Mouse (Mus musculus): ENCODE measurements at regions not wholly inside any gene's neighbourhood (a gene's known extent, or its start where the extent isn't known, plus 50 kb on each side); places are given as distances from the start of the nearest gene placed in this dataset.

DNA sequence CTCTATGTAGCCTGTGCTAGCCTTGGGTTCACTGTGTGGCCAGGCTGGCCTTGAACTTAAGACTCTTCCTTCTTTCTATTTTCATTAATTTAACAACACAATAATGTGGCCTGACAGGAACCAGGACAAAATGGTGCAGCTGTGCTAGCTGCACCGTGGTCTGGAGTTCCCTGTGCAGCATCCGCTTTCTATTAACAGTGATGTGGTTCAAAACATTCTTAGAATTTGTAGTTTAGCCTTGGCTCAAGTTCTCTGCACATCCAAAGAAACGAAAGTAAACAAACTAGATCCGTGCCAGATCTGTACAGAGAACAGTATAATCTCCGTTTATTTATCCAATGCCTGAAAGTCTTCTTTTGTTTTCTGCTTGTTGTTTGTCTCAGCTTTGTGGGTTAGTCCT is 88.5 kb downstream of the Irx1 start:
- Histone ChIP-seq H3K36me3 (ENCODE audit: insufficient read depth, low read length) (no peaks in the 10 kb centered on the region), H3K4me2 (ENCODE audit: low read depth, low read length, poor library complexity, severe bottlenecking) (no peak overlapping the region)

GRCm38 (mm10) chr13:71868763-71869162 is 94.8 kb downstream of the Irx1 start:
- 64% methylated on average over 6 of the region's 6 CpGs for WGBS
- no peaks in the 10 kb centered on the region for H3K4me1 ChIP-seq (ENCODE audit: insufficient read depth, low read length)
- H3K4me2 ChIP-seq (ENCODE audit: low read depth, low read length, poor library complexity, severe bottlenecking): no peak overlapping the region
- TF ChIP-seq CTCF (IDR thresholded peaks at IDR 0.05): no peak
- no peak for DNase-seq (ENCODE audit: low spot score)
- H3K4me3 ChIP-seq (ENCODE audit: low read depth, low read length): no peak overlapping the region
- no peaks in the 10 kb centered on the region for H3K9me3 ChIP-seq (ENCODE audit: low read length)
- no peaks in the 10 kb centered on the region for H3K36me3 ChIP-seq (ENCODE audit: insufficient read depth, low read length)
- H3K27me3 ChIP-seq (ENCODE audit: insufficient read depth, low read length): no peaks in the 10 kb centered on the region
- H3K9ac ChIP-seq (replicated peaks; ENCODE audit: low read length, poor library complexity, severe bottlenecking): no peak overlapping the region
- no peak for ATAC-seq (ENCODE audit: low FRiP score)
- H3K27ac ChIP-seq (ENCODE audit: low read depth, low read length): no peak overlapping the region

More for the DNA sequence above, 88.5 kb downstream of the Irx1 start:
- H3K4me1 ChIP-seq (ENCODE audit: insufficient read depth, low read length): no peaks in the 10 kb centered on the region
- DNase-seq (ENCODE audit: low spot score) (no peak), ATAC-seq (ENCODE audit: low FRiP score) (no peak)
- H3K4me3 ChIP-seq (ENCODE audit: low read depth, low read length): no peak overlapping the region
- WGBS: 68% methylated on average over 5 of the region's 5 CpGs
- no peak overlapping the region for H3K9ac ChIP-seq (replicated peaks; ENCODE audit: low read length, poor library complexity, severe bottlenecking)
- H3K27ac ChIP-seq (ENCODE audit: low read depth, low read length): no peak overlapping the region
- no peaks in the 10 kb centered on the region for H3K9me3 ChIP-seq (ENCODE audit: low read length)
- no peak for TF ChIP-seq CTCF (IDR thresholded peaks at IDR 0.05)
- no peaks in the 10 kb centered on the region for H3K27me3 ChIP-seq (ENCODE audit: insufficient read depth, low read length)

DNA sequence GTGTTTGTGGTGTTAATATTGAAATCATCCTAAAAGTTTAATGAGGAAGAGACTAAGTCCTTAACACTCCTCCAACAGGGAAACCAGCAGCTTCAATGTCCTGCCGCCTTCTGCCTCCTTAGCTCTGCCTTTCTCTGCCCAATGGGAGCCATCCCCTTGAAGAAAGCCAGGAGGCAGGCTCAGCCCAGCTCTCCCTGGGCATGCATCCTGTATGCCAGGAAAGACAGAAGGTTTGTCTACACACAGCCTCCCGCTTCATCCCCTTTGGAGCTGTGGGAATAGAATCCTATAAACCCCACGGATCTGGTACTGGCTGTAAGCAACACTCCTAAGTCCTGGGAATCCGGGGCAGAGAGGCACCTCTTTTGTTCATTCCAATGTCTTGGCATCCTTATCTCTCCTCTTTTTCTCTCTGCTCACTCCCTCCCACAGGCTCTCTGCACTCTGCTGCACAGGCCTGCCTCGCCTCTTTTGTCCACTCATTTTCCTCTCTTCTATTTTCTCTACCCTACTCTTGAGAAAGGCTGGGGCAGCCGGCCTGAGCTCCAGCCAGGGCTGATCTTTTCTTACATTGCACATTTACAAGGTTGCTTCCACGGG is 110.0 kb downstream of the Irx1 start:
- peaks cover 3% of the 10 kb centered on the region; the same call in 1 of the 2 replicates for H3K27me3 ChIP-seq (ENCODE audit: insufficient read depth, low read length)
- no peak overlapping the region for H3K4me3 ChIP-seq (ENCODE audit: low read depth, low read length)
- H3K9me3 ChIP-seq (ENCODE audit: low read length): no peaks in the 10 kb centered on the region
- no peaks in the 10 kb centered on the region for H3K36me3 ChIP-seq (ENCODE audit: insufficient read depth, low read length)
- no peaks in the 10 kb centered on the region for H3K4me1 ChIP-seq (ENCODE audit: insufficient read depth, low read length)
- H3K4me2 ChIP-seq (ENCODE audit: low read depth, low read length, poor library complexity, severe bottlenecking): no peak overlapping the region
- no peak overlapping the region for H3K27ac ChIP-seq (ENCODE audit: low read depth, low read length)
- 41% methylated on average over 7 of the region's 7 CpGs for WGBS
- peak; percentile 49 for TF ChIP-seq CTCF (IDR thresholded peaks at IDR 0.05)
- DNase-seq (ENCODE audit: low spot score) (peak; percentile 67), ATAC-seq (ENCODE audit: low FRiP score) (no peak)
- no peak overlapping the region for H3K9ac ChIP-seq (replicated peaks; ENCODE audit: low read length, poor library complexity, severe bottlenecking)

DNA sequence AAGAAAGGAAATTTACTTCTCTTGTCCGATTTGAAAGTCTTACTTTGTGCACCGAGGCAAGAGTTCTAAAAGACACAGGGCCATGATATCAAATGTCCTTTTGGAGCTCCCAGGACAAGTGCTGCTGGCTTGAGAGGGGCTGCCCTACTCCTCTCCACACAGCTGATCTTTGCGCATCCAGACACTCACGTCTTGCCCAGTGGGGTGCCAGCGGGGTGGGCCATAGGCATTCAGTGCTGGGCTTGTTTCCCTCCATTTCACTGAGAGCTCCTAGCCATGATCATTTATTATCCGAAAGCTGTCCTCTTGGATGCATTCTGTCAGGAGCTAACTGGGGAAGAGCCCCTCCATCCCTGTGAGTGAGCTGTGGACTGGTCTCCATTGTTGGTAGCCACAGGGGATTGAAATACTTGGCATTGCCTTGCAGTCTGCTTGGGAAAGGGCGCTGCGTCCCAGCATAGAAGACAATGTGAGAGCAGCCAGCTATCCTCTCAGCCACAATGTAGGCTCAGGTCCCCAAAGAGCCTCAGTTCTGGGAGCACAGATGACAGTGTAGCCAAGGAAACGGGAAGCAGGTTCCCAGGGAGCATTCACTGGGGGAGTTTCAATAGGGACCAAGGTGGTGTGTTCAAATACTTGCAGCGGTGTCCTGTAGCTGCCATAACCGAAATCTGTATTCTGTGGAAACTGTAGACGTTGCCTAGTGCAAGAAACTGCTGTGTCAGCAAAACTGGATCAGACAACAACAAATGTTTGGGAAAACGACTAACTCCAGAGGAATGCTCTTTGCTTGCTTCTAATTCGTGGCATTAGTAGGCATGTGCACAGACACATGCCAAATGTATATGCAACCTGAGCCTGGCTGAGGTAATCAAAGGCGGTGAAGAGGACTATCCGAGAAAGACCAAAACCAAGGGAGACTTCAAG is 159.2 kb downstream of the Irx1 start:
- ATAC-seq (ENCODE audit: low FRiP score) (peak; percentile 70), DNase-seq (ENCODE audit: low spot score) (peak; percentile 83)
- Histone ChIP-seq H3K9me3 (ENCODE audit: low read length) (no peaks in the 10 kb centered on the region), H3K4me1 (ENCODE audit: insufficient read depth, low read length) (no peaks in the 10 kb centered on the region), H3K4me3 (ENCODE audit: low read depth, low read length) (no peak overlapping the region), H3K9ac (replicated peaks; ENCODE audit: low read length, poor library complexity, severe bottlenecking) (no peak overlapping the region), H3K27me3 (ENCODE audit: insufficient read depth, low read length) (no peaks in the 10 kb centered on the region), H3K27ac (ENCODE audit: low read depth, low read length) (no peak overlapping the region), H3K36me3 (ENCODE audit: insufficient read depth, low read length) (no peaks in the 10 kb centered on the region), H3K4me2 (ENCODE audit: low read depth, low read length, poor library complexity, severe bottlenecking) (no peak overlapping the region)
- TF ChIP-seq CTCF (IDR thresholded peaks at IDR 0.05): no peak
- WGBS: 41% methylated on average over 16 of the region's 16 CpGs

- no peaks in the 10 kb centered on the region for H3K36me3 ChIP-seq (ENCODE audit: insufficient read depth, low read length)
- H3K4me2 ChIP-seq (ENCODE audit: low read depth, low read length, poor library complexity, severe bottlenecking): no peak overlapping the region
- no peaks in the 10 kb centered on the region for H3K27me3 ChIP-seq (ENCODE audit: insufficient read depth, low read length)
- no peak overlapping the region for H3K4me3 ChIP-seq (ENCODE audit: low read depth, low read length)
- DNase-seq (ENCODE audit: low spot score): no peak
- no peak for ATAC-seq (ENCODE audit: low FRiP score)
- H3K9ac ChIP-seq (replicated peaks; ENCODE audit: low read length, poor library complexity, severe bottlenecking): no peak overlapping the region
- H3K4me1 ChIP-seq (ENCODE audit: insufficient read depth, low read length): no peaks in the 10 kb centered on the region
- no peak overlapping the region for H3K27ac ChIP-seq (ENCODE audit: low read depth, low read length)
- WGBS: 88% methylated on average over 6 of the region's 6 CpGs
- no peaks in the 10 kb centered on the region for H3K9me3 ChIP-seq (ENCODE audit: low read length)
- no peak for TF ChIP-seq CTCF (IDR thresholded peaks at IDR 0.05)
These were observed 165.2 kb downstream of the Irx1 start for GRCm38 (mm10) chr13:71798288-71798687.

DNA sequence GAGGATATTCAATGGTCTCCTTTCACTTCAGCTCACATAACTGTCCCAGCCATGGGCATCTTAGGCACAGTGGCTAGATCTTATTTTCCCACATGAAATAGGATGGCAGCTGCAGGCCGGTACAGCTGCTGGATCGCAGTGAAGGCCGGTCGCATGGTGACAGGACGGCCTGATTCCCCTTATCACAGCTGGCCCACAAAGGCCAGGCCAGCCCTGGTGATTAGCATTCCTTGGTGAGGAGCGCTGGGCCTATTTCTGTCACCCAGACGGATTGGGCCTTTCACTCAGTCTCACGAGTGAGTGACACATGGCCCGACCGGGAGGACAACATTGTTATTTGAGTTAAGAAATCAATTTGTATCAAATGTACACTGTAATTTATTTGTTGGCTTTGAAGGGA is 178.8 kb downstream of the Irx1 start:
- no peak overlapping the region for H3K4me3 ChIP-seq (ENCODE audit: low read depth, low read length)
- ATAC-seq (ENCODE audit: low FRiP score) (no peak), DNase-seq (ENCODE audit: low spot score) (no peak)
- no peaks in the 10 kb centered on the region for H3K4me1 ChIP-seq (ENCODE audit: insufficient read depth, low read length)
- H3K9me3 ChIP-seq (ENCODE audit: low read length): 0 out of 2 replicates have a peak, but pooled peaks cover 6% of the 10 kb centered on the region
- no peak overlapping the region for H3K4me2 ChIP-seq (ENCODE audit: low read depth, low read length, poor library complexity, severe bottlenecking)
- TF ChIP-seq CTCF (IDR thresholded peaks at IDR 0.05): no peak
- WGBS: 37% methylated on average over 10 of the region's 10 CpGs
- no peak overlapping the region for H3K9ac ChIP-seq (replicated peaks; ENCODE audit: low read length, poor library complexity, severe bottlenecking)
- no peaks in the 10 kb centered on the region for H3K36me3 ChIP-seq (ENCODE audit: insufficient read depth, low read length)
- H3K27ac ChIP-seq (ENCODE audit: low read depth, low read length): no peak overlapping the region
- no peaks in the 10 kb centered on the region for H3K27me3 ChIP-seq (ENCODE audit: insufficient read depth, low read length)

Measured in midbrain, postnatal 0 days (tissue).